Mouse (Mus musculus) lung, adult 2 months (tissue): ENCODE results near the gene Abca7. TPM values are rescaled to one million over a fixed set of nuclear protein-coding genes. Genes with fewer than 3 reads are reported as not detected.

Experiments
- DNase-seq: peaks from one replicate; pipeline ENCODE4 v3.0.0; 2022
- H3K4me1 ChIP-seq: fragments of 200-500 bp; 2 replicates; pipeline ENCODE4 v1.6.1; 2011; ENCODE audit warnings: low read length; ENCODE audit not compliant: control insufficient read depth, insufficient read depth
- H3K4me3 ChIP-seq: fragments of 200-500 bp; replicated peaks from 2 replicates; pipeline ENCODE3; 2011; ENCODE audit warnings: low read depth, mild to moderate bottlenecking, control low read depth, low read length; ENCODE audit errors: extremely low read depth
- CTCF ChIP-seq: fragments of 200-500 bp; IDR thresholded peaks from 2 replicates; pipeline ENCODE4 v1.5.1; 2011; ENCODE audit warnings: mild to moderate bottlenecking, low read length, control low read depth; ENCODE audit not compliant: insufficient read depth
- POLR2A ChIP-seq: fragments of 200-500 bp; IDR thresholded peaks from 2 replicates; pipeline ENCODE4 v1.6.1; 2011; ENCODE audit warnings: low read depth, mild to moderate bottlenecking, control low read depth, low read length, borderline replicate concordance; ENCODE audit errors: extremely low read depth
- WGBS: fragments of 180-500 bp; shearing (Covaris S2); methylation state at CpG from one replicate; pipeline ENCODE4 v1.1.7; 2018; 5-methylcytosine and 5-hydroxymethylcytosine counted together
- polyA plus RNA-seq: library from polyadenylated mRNA; depleted of rRNA; stranded (reverse); fragments of >200 nt; gene quantifications from 2 replicates; pipeline ENCODE4 v1.2.3, GENCODE M21; 2012

The Abca7 gene
- polyA plus RNA-seq, 1 experiment = 38.2 TPM

DNA sequence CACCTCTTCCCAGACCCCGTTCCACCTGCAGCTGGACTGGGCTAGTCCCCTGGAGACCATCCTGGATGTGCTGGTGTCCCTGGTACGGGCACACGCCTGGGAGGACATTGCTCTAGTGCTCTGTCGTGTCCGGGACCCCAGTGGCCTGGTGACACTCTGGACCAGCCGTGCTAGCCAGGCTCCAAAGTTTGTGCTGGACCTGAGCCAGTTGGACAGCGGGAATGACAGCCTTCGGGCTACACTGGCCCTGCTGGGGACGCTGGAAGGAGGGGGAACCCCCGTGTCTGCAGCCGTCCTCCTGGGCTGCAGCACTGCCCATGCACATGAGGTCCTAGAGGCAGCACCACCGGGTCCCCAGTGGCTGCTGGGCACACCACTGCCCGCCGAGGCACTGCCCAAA is 23.5 kb upstream of the Abca7 start:
- no peak for DNase-seq
- Histone ChIP-seq H3K4me3 (no peak overlapping the region), H3K4me1 (no peaks in the 10 kb centered on the region)
- WGBS = 45% methylated on average over 14 of the region's 14 CpGs
- TF ChIP-seq POLR2A = no peak

- DNase-seq = no peak
- 85% methylated on average over 21 of the region's 21 CpGs for WGBS
- no peak overlapping the region for H3K4me3 ChIP-seq
Measured at GRCm38 (mm10) chr10:79974087-79974486, 22.2 kb upstream of the Abca7 start.

GRCm38 (mm10) chr10:79974668-79975067 is 21.6 kb upstream of the Abca7 start:
- WGBS = 85% methylated on average over 8 of the region's 8 CpGs
- no peak for DNase-seq
- H3K4me1 ChIP-seq = no peaks in the 10 kb centered on the region
- no peak overlapping the region for H3K4me3 ChIP-seq
- TF ChIP-seq POLR2A (no peak), CTCF (no peak)

More at GRCm38 (mm10) chr10:79974087-79974486, 22.2 kb upstream of the Abca7 start:
- TF ChIP-seq POLR2A (no peak), CTCF (no peak)
- no peaks in the 10 kb centered on the region for H3K4me1 ChIP-seq

DNA sequence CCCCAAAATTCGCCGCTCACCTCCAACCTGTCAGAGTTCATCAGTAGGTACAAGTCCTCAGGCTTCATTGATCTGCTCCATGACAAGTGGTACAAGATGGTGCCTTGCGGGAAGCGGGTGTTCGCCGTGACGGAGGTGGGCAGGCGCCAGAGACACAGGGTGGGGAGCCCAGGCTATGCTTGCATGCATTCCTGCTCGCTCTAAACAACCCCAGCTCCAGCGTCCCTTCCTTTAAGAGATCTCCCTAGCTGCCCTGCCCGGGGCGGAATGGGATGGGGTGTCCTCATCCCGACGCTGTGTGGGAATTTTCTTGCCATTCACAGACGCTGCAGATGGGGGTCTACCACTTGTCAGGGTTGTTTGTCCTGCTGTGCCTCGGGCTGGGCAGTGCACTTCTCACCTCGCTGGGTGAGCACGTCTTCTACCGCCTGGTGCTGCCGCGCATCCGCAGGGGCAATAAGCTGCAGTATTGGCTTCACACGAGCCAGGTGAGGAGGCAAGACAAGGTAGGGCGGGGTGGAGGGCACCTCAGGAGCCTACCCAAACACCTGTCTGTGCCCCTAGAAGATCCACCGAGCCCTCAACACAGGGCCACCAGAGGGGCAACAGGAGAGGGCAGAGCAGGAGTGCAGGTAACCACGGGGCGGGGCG is 20.1 kb upstream of the Abca7 start:
- no peak for DNase-seq
- WGBS = 89% methylated on average over 28 of the region's 28 CpGs
- Histone ChIP-seq H3K4me1 (no peaks in the 10 kb centered on the region), H3K4me3 (no peak overlapping the region)
- TF ChIP-seq CTCF (no peak), POLR2A (no peak)

DNA sequence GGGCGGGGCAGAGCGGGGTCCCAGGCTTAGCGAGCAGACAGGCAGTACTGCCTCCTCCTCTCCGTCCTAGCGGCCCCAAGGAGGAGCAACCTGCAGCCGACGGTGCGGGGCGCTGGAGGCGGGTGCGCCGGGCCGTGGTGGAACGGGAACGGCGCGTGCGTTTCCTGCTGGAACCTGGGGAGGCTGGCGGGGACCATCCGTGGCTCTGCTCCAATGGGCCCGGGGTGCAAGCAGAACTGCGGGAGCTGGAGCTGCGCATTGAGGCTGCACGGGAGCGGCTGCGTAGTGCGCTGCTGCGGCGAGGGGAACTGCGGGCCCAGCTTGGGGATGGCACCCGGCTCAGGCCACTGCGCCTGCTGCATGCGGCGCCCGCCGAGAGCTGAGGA is 19.6 kb upstream of the Abca7 start:
- Histone ChIP-seq H3K4me3 (no peak overlapping the region), H3K4me1 (no peaks in the 10 kb centered on the region)
- no peak for DNase-seq
- TF ChIP-seq CTCF (no peak), POLR2A (no peak)
- 86% methylated on average over 33 of the region's 36 CpGs for WGBS

DNA sequence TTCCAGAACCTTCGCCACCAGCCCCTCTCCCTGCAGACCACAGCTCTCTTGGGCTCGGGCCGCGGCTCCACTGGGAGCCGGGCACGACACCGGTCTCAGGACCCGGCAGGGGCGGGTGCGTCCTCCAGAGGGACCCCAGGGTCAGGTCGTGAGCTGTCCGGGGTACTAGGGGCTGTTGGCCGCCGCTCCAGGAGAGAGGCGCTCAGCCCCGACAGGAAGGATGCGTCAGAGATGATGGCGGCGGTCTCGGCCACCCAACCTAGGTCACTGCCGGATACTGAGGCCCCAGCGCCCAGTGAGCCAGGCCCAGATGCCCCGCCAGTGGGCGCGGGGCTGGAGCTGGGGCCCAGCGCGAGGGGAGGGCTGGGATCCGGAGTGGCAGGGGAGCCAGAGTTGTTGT is 19.0 kb upstream of the Abca7 start:
- no peak for DNase-seq
- TF ChIP-seq CTCF (no peak), POLR2A (no peak)
- 89% methylated on average over 28 of the region's 28 CpGs for WGBS
- Histone ChIP-seq H3K4me3 (no peak overlapping the region), H3K4me1 (peaks cover under 1% of the 10 kb centered on the region)

DNA sequence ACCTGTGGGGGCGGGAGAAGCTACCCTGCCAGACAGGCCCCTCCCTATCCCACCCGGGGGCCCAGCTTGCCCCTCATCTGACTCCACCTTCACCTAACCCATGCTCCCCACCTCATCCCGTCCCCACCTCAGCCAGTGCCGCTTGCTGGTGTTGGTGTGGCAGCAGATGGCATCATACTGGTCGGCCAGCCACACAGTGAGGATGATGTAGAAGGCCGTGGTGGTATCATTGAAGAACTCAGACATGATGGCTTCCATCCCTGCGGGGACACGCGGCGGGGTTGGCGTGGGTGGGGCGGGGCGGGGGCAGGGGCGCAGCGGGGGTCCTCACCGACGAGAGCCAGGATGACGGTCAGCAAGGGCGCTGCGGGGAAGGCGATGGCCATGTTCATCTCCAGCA is 18.2 kb upstream of the Abca7 start:
- H3K4me1 ChIP-seq = peaks cover 8% of the 10 kb centered on the region
- no peak for TF ChIP-seq POLR2A
- WGBS = 96% methylated on average over 21 of the region's 21 CpGs
- no peak for DNase-seq
- no peak overlapping the region for H3K4me3 ChIP-seq

GRCm38 (mm10) chr10:79979401-79980155 is 16.7 kb upstream of the Abca7 start:
- H3K4me3 ChIP-seq = no peak overlapping the region
- no peak for TF ChIP-seq POLR2A
- no peak for TF ChIP-seq CTCF
- DNase-seq = no peak
- 93% methylated on average over 22 of the region's 22 CpGs for WGBS
- H3K4me1 ChIP-seq = peaks cover 11% of the 10 kb centered on the region

DNA sequence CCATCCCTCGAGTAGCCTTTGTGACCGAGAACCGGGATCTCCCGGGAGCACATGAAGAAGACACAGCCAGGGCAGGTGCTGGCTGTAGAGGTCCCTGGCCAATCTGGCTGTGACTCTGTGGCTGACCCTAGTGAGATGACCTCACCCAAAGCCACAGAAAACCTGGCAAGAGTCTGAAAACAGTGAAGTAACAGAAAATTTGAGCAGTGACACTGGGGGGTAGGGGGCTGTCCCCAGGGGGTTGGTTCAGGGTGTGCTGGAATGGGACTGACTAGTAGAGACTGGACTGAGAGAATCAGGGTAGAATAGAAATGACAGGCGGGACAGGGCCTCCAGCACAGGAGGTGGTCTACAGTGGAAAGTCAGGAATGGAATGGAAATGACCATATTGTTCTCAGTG is 13.1 kb upstream of the Abca7 start:
- H3K4me3 ChIP-seq = peak overlapping the region; percentile 85
- peaks cover 27% of the 10 kb centered on the region for H3K4me1 ChIP-seq
- TF ChIP-seq CTCF (no peak), POLR2A (no peak)
- 58% methylated on average over 5 of the region's 5 CpGs for WGBS
- no peak for DNase-seq

- peaks cover 27% of the 10 kb centered on the region for H3K4me1 ChIP-seq
- WGBS = 4% methylated on average over 21 of the region's 21 CpGs
- DNase-seq = peak; percentile 66
- peak overlapping the region; percentile 85 for H3K4me3 ChIP-seq
- no peak for TF ChIP-seq POLR2A
- TF ChIP-seq CTCF = no peak
Measured at GRCm38 (mm10) chr10:79983670-79984069, 12.6 kb upstream of the Abca7 start.
